Comparison of ENCODE assay signal across 24 mouse cellular contexts in the genomic region with DNA sequence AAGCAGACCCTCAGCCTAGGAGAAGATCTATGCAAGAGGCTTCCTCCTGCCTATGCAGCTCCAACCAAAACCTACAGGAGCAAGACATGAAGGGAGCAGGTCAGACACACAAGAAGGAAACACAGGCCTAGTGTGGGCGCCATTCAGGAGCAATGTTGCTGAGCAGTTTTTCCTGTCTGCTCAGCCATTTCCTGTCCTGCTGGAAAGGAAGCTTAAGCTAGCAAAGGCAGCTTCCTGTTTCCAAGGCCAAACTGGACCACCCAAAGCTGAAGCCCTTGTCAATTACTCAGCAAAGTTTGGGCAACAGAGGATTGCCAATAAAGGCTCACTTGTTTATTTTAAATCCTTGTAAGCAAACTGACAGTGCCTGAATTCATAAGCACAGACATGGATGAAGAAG. TPM values are rescaled to one million over a fixed set of nuclear protein-coding genes. Genes with fewer than 3 reads are reported as not detected.
DNase-seq lines count a peak whose midpoint lies in the region; ATAC-seq lines count a peak whose summit lies in the region.
"Had no signal": no experiment of that assay in that cellular context is flagged by ENCODE, and none has a peak within 500 bp of the region (broad histone marks: within the 10 kb centered on the region; RNA-seq: fewer than 3 reads in every experiment).

No protein-coding gene starts in this region.

- DNase-seq in heart, embryonic 10.5 days (ENCODE audit: low spot score), result peak; percentile 47
- DNase-seq in heart, adult 8-10 months (ENCODE audit: low spot score), result no peak
- DNase-seq in kidney, postnatal 10 days, result peak; percentile 21
- no peak for DNase-seq in kidney, adult 18-20 months
- peak; percentile 26 to 38 for DNase-seq in kidney, postnatal 36 days
- no peak for DNase-seq in layer of hippocampus, postnatal 14 days (ENCODE audit: low spot score in 2 of 2)
- DNase-seq: adrenal gland, postnatal 25 days; cerebellum, adult 18-20 months; cerebellum, postnatal 10 days; heart, postnatal 10 days; liver, embryonic 13.5 days; lung, embryonic 14.5 days; midbrain, embryonic 14.5 days; retina, postnatal 1 day; right cerebral cortex, postnatal 14 days; thymus, postnatal 4 days had no signal

- no peaks in the 10 kb centered on the region for H3K9me3 ChIP-seq in heart, embryonic 10.5 days
- no peaks in the 10 kb centered on the region for H3K9me3 ChIP-seq in intestine, embryonic 16.5 days (ENCODE audit: control insufficient read depth, low read length)
- H3K9me3 ChIP-seq: embryonic facial prominence, embryonic 13.5 days; heart, embryonic 13.5 days; limb, embryonic 10.5 days; limb, embryonic 15.5 days; liver, embryonic 13.5 days had no signal

- no peak for ATAC-seq in intestine, embryonic 16.5 days
- ATAC-seq: forebrain, embryonic 16.5 days; hindbrain, embryonic 16.5 days had no signal

- no peak overlapping the region for H3K9ac ChIP-seq in intestine, embryonic 16.5 days (ENCODE audit: low read depth, low read length)
- H3K9ac ChIP-seq: embryonic facial prominence, embryonic 13.5 days; heart, embryonic 13.5 days; limb, embryonic 15.5 days; liver, embryonic 13.5 days; lung, embryonic 14.5 days had no signal

- H3K4me2 ChIP-seq in intestine, embryonic 16.5 days (ENCODE audit: low read depth, low read length), result no peak overlapping the region
- H3K4me2 ChIP-seq: embryonic facial prominence, embryonic 13.5 days; heart, embryonic 13.5 days; limb, embryonic 15.5 days; liver, embryonic 13.5 days; lung, embryonic 14.5 days had no signal

- H3K4me1 ChIP-seq in heart, embryonic 10.5 days, result no peaks in the 10 kb centered on the region
- no peaks in the 10 kb centered on the region for H3K4me1 ChIP-seq in intestine, embryonic 16.5 days (ENCODE audit: control insufficient read depth, insufficient read depth, low read length)
- H3K4me1 ChIP-seq: embryonic facial prominence, embryonic 13.5 days; heart, embryonic 13.5 days; liver, embryonic 13.5 days had no signal

- H3K4me3 ChIP-seq in heart, embryonic 10.5 days, result no peak overlapping the region
- H3K4me3 ChIP-seq in intestine, embryonic 16.5 days (ENCODE audit: low read length), result no peak overlapping the region
- H3K4me3 ChIP-seq: embryonic facial prominence, embryonic 13.5 days; heart, embryonic 13.5 days; limb, embryonic 10.5 days; limb, embryonic 15.5 days; liver, embryonic 13.5 days had no signal

- no peaks in the 10 kb centered on the region for H3K36me3 ChIP-seq in heart, embryonic 10.5 days
- no peaks in the 10 kb centered on the region for H3K36me3 ChIP-seq in intestine, embryonic 16.5 days (ENCODE audit: control insufficient read depth, insufficient read depth, low read length)
- H3K36me3 ChIP-seq: embryonic facial prominence, embryonic 13.5 days; heart, embryonic 13.5 days; limb, embryonic 10.5 days; limb, embryonic 15.5 days; liver, embryonic 13.5 days had no signal

- H3K27ac ChIP-seq in heart, embryonic 10.5 days, result no peak overlapping the region
- no peak overlapping the region for H3K27ac ChIP-seq in intestine, embryonic 16.5 days (ENCODE audit: low read length)
- H3K27ac ChIP-seq: embryonic facial prominence, embryonic 13.5 days; heart, embryonic 13.5 days; limb, embryonic 10.5 days; limb, embryonic 15.5 days; liver, embryonic 13.5 days had no signal

- 68% methylated on average over 1 of the region's 1 CpGs for WGBS in heart, embryonic 10.5 days
- WGBS in intestine, embryonic 16.5 days, result 79% methylated on average over 1 of the region's 1 CpGs

- H3K27me3 ChIP-seq in heart, embryonic 10.5 days (ENCODE audit: insufficient read depth, poor library complexity, severe bottlenecking), result no peaks in the 10 kb centered on the region
- no peaks in the 10 kb centered on the region for H3K27me3 ChIP-seq in intestine, embryonic 16.5 days (replicated peaks; ENCODE audit: control insufficient read depth, insufficient read depth, low read length)
- H3K27me3 ChIP-seq: embryonic facial prominence, embryonic 13.5 days; heart, embryonic 13.5 days; liver, embryonic 13.5 days had no signal

RNA-seq across cellular contexts. Expression of a gene that starts 10.8 kb away (rescaled TPM):
- polyA plus RNA-seq in heart, embryonic 10.5 days (2016; fragmentation: Nextera tagmentation; extraction: Ambion mirVana), result 4.3 and 9.6 TPM in 2 replicates
- under 1 TPM; 0.31 to 0.37 (median 0.34) TPM for total RNA-seq in heart, adult 8-10 months (2022)
- total RNA-seq in layer of hippocampus, postnatal 14 days (2021), result 10 to 100 TPM; 12.4 to 12.6 TPM
- polyA plus RNA-seq in intestine, embryonic 16.5 days (2015; fragmentation: Nextera tagmentation; extraction: Ambion mirVana), result 3.0 and 3.1 TPM in 2 replicates
- total RNA-seq: monocyte, adult 5-6 weeks had no signal

Comparison
In these comparisons a context has a peak if more than half of its experiments do, and no peak if none do; other contexts are left out.
1. DNase-seq: peak in heart, embryonic 10.5 days (single experiment), kidney, postnatal 10 days (single experiment) and kidney, postnatal 36 days (2 of 2); none in heart, adult 8-10 months (single experiment), kidney, adult 18-20 months (single experiment) and layer of hippocampus, postnatal 14 days (0 of 2).
2. RNA of a gene that starts 10.8 kb away (total RNA-seq): 12.4 to 12.6 TPM in layer of hippocampus, postnatal 14 days; 0.31 to 0.37 TPM in heart, adult 8-10 months; every median in the first group is over 4 times any median in the second.